Mouse (Mus musculus) embryonic stem cell, embryonic (primary cell): ENCODE measurements around the gene Pou6f2.

Source experiments
- CTCF ChIA-PET, 4 experiments: fragments of 300-600 bp in 2 of 4; fragments of 350-600 bp in 2 of 4; sonication (Branson Sonifier 250); formaldehyde crosslinking; loops; one replicate each; lab custom pipeline; 2022; ENCODE audit warnings: inconsistent platforms in 2 of 4; lab: Charles Lee
- POLR2A ChIA-PET, 4 experiments: fragments of 300-600 bp in 2 of 4; fragments of 350-600 bp in 2 of 4; sonication (Branson Sonifier 250); formaldehyde crosslinking; loops; one replicate each; lab custom pipeline; 2022; ENCODE audit warnings: antibody characterized with exemption in 4 of 4, inconsistent platforms in 1 of 4; lab: Charles Lee

Gene Pou6f2

GRCm38 (mm10) chr13:18125226-18126000, 272.1 kb downstream of the Pou6f2 start:
- ChIA-PET POLR2A (interaction anchor here in 2 of 4 experiments (0.6 to 0.7 kb wide), 2 partner anchors 40 to 421 kb away, joined by 3 to 4 read pairs; no protein-coding TSS in a partner anchor), CTCF (interaction anchor here in 3 of 4 experiments (0.6 to 1.0 kb wide), 6 partner anchors 49 to 1518 kb away, joined by 3 to 8 read pairs (median 3); no protein-coding TSS in a partner anchor)

GRCm38 (mm10) chr13:18124368-18124767, 273.1 kb downstream of the Pou6f2 start:
- CTCF ChIA-PET = no interaction called here
- POLR2A ChIA-PET = no interaction called here

GRCm38 (mm10) chr13:18120406-18120805, 277.1 kb downstream of the Pou6f2 start:
- POLR2A ChIA-PET = interaction anchor here in 1 of 4 experiments (1.8 kb wide), 1 partner anchor 23 kb away, joined by 3 read pairs; no protein-coding TSS in a partner anchor
- CTCF ChIA-PET = no interaction called here

GRCm38 (mm10) chr13:18081443-18082119, 315.9 kb downstream of the Pou6f2 start:
- ChIA-PET POLR2A (interaction anchor here in 1 of 4 experiments (0.6 kb wide), 1 partner anchor 377 kb away, joined by 3 read pairs; no protein-coding TSS in a partner anchor), CTCF (interaction anchor here in 1 of 4 experiments (0.6 kb wide), 1 partner anchor 838 kb away, joined by 3 read pairs; no protein-coding TSS in a partner anchor)
